Mouse (Mus musculus) skeletal muscle tissue, adult 2 months (tissue): Measurements from ENCODE around the gene Pfn3.

Experiments
- DNase-seq: peaks from one replicate; pipeline ENCODE4 v3.0.0-alpha.2; 2012; ENCODE audit warnings: low read depth, low spot score

The Pfn3 gene

DNA sequence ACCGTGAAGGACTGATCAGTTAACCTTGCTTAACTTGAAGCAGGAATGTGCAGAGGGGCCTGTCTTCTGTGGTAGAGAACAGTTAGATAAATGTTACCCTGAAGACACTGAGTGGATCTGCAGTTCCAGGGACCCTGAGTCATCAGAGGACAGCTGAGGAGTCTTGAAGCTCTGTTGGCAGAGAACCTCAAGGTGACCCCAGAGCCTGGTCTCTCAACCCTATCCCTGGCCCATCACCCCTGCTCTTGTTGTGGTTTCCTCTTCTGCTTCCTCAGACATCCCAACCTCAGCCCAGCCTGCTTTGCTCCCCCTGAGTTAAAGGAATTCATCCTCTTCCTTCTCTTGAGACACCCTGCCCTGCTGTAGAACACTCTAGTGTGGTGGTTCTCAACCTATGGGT is 16.9 kb downstream of the Pfn3 start, which contains the start of gene Slc34a1:
TSS of gene Slc34a1 (plus strand) at position 100 of the 400 bp plus-strand sequence.
- DNase-seq, result no peak

DNA sequence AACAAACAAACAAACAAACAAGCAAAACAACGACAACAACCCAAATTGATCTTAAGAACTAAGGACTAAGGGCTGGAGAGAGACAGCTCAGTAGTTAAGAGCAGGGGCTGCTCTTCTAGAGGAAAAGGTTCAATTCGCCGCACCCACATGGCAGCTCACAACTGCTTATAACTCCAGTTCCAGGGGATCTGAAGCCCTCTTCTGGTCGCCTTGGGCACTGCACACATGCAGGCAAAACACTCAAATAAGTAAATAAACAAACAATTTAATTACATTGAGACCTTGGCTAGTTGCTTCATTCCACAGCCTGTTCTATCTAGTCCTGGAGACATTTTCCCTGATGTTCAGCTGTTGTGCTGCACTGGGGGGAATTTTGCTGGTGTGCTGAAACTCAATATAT is 22.1 kb downstream of the Pfn3 start:
- no peak for DNase-seq

- DNase-seq, result no peak
These were observed 23.4 kb downstream of the Pfn3 start for GRCm38 (mm10) chr13:55391626-55392029.

GRCm38 (mm10) chr13:55390644-55391043 is 24.4 kb downstream of the Pfn3 start:
- no peak for DNase-seq

- DNase-seq, result no peak
These were observed 33.2 kb downstream of the Pfn3 start for GRCm38 (mm10) chr13:55381790-55382189.

- no peak for DNase-seq
These were observed 36.0 kb downstream of the Pfn3 start for GRCm38 (mm10) chr13:55378907-55379580.

- no peak for DNase-seq
These were observed 39.2 kb downstream of the Pfn3 start for GRCm38 (mm10) chr13:55375877-55376276.

DNA sequence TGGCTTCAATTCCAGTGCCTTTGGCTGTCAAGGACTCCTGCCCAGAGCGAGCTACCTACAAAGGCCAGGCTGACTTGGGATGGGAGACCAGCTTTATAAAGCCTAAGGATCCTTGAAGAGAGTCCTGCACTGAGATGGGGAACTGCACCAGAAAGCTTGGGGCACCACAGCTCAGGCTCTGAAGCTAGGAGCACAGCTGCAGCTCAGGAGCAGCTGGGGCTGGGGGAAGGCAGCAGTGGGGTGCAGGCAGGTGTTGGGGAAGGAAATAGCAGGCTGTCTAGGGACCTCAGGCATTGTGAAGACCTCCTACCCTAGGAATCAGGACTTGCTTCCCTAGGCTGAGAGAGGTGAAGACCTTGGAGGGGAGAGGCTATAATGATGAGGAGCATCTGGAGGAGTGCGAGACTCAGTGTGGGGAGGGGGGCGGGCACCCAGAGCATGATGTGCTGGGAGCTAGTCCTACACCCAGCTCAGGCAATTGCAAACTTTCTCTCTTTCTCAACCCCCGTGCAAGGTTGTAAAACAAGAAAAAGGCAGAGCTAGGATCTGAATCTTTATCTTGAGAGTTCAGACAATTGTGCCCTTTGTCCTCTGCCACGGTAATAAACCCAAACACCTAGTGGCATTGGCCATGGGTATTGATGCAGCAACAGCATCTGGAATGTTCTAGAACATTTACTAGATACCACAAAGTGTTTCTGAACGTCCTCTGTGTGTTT is 40.7 kb downstream of the Pfn3 start:
- no peak for DNase-seq

DNA sequence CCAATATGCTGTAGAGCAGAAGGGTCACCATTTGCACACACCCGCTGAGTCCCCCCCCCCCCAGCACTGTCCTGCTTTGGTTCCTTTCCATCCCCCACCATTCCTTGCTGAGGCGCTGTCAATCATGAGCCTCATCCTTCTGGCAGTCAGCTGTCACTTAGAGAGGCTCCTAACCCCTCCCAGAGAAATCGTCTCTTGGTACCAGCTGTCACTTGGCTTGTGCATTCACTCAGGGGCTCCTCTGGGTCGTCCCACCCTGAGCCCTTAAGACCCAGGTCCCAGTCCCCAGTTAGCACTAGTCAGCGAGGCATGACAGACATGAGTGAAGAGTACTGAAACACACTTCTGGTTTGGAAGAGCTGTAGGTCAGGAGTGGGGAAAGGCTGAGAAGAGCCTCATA is 43.3 kb downstream of the Pfn3 start:
- DNase-seq, result no peak

DNA sequence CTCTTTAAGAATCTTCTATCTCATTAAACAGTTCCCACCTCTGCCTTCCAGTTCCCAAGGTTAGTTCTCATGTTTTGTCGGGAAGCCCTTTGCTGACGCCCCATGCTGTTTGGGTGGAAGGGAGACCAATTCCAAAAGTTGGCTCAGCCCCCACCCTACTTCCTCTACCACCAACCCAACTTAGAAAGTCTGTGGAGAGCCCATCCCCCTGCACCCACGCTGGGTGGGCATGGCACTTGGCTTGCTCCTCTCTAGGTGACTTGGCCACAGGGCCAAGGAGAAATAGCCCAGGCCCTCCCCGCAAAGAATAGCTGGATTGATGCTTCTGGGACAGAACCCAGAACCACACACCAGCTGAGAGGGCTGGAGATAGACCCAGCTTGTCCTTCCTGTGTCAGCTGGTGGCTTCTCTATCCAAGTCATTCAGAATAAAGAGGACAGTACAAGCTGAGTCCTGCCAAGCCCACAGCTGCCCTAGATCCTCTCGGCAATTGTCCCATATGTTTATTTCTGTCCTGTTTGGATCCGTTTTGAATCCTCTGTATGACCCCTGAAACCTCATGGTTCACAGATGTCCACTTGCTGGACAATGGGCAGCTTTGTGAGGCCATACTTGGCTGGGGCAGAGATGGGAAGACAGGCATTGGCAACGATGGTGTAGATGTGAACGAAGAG is 43.9 kb downstream of the Pfn3 start:
- peak; percentile 40 for DNase-seq

GRCm38 (mm10) chr13:55370234-55370633 is 44.8 kb downstream of the Pfn3 start:
- DNase-seq, result no peak

DNA sequence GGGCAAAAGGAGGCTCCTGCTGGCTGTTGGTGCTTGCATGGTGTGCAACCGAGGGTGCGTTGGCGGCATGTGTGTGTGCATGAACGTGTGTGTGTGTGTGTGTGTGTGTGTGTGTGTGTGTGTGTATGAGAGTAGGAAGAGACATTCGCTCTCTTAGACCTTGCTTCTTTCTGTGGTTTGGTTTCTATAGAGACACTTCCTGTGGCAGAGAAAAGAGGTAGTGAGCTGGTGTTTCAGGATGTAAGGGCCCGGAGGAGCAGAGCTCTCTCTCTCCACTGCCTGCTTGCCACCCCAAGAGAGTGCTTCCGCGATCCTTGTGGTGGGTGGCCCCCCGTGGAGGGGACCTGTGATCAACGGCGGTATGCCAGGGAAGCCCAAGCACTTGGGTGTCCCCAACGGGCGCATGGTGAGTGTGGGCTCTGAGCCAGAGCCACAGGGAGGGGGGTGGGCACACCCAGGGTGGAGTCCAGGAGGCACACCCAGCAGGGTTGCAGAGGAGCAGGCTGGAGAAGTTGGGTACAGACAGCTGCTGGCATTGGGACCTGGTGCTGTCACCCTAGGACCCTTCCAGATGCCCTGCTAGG is 45.4 kb downstream of the Pfn3 start, which contains the start of gene Rgs14:
TSS of gene Rgs14 (plus strand) at position 202 of the 584 bp plus-strand sequence.
- DNase-seq, result peak; percentile 51

DNA sequence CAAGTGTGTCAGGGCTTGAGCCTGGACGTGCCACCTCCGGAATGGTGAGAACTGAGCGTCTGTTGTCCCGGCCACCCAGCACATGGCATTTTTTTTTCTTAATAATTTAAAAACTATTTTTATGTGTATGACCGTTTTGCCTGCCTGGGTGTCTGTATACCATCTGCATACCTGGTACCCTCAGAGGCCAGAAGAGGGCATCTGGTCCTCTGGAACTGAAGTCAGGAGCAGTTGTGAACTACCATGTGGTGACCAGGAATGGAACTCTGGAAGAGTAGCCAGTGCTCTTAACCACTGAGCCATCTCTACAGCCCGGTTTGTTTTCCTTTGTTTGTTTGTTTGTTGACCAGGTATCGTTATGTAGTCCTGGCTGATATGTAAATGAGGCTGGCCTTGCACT is 46.6 kb downstream of the Pfn3 start:
- DNase-seq, result no peak
